Mouse (Mus musculus) layer of hippocampus, adult 2 months (tissue): Measurements from ENCODE around the gene Micall2. TPM values are rescaled to one million over a fixed set of nuclear protein-coding genes. Genes with fewer than 3 reads are reported as not detected.

Experiments
- DNase-seq, 2 experiments: peaks; one replicate each; pipeline ENCODE4 v3.0.0; 2022; ENCODE audit warnings: low spot score in 2 of 2
- H3K27ac ChIP-seq: fragments of 200-600 bp; 2 replicates; pipeline ENCODE4 v1.8.1; 2022
- H3K4me3 ChIP-seq: fragments of 200-600 bp; 2 replicates; pipeline ENCODE4 v1.8.1; 2022; ENCODE audit warnings: mild to moderate bottlenecking
- CTCF ChIP-seq: fragments of 200-600 bp; conservative IDR thresholded peaks from 2 replicates; pipeline ENCODE4 v1.8.1; 2022; ENCODE audit warnings: antibody characterized with exemption, mild to moderate bottlenecking, moderate library complexity
- total RNA-seq, 2 experiments: library from RNA; stranded (reverse); gene quantifications; 2 replicates each; pipeline ENCODE4 v1.2.3; 2021

Gene Micall2
- total RNA-seq, 2 experiments from 2014 or later, result 1.4 to 1.6 TPM

DNA sequence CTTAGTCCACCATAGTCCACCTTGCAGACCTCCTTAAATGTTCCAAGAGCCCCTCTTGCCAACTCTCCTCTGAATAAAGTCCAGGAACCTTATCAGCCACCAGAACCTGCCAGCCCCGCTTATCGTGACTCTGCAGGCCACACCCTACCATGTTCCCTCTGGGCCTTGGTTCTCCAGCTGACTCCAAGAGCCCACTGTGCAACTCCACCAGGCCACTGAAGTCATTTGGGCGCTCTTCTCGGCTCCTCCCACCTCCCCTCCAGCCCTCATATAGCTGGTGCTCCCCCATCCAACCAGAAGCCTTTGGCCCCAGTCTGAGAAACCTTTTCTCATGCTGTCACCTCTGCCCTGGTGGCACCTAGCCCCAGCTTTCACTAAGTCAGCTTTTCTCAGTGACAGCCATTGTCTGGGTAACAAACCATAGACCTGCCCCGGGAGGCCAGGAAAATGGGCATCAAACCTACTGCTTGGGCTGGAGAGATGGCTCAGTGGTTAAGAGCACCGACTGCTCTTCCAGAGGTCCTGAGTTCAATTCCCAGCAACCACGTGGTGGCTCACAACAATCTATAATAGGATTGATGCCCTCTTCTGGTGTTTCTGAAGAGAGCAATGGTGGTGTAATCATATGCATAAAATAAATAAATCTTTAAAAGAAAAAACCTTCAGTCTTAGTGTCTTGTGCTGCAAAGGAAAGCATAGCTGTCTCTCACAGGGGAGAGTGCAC, 2.6 kb upstream of the Micall2 start:
- H3K4me3 ChIP-seq, result no peak overlapping the region
- DNase-seq, result no peak
- no peak overlapping the region for H3K27ac ChIP-seq
- no peak for TF ChIP-seq CTCF

DNA sequence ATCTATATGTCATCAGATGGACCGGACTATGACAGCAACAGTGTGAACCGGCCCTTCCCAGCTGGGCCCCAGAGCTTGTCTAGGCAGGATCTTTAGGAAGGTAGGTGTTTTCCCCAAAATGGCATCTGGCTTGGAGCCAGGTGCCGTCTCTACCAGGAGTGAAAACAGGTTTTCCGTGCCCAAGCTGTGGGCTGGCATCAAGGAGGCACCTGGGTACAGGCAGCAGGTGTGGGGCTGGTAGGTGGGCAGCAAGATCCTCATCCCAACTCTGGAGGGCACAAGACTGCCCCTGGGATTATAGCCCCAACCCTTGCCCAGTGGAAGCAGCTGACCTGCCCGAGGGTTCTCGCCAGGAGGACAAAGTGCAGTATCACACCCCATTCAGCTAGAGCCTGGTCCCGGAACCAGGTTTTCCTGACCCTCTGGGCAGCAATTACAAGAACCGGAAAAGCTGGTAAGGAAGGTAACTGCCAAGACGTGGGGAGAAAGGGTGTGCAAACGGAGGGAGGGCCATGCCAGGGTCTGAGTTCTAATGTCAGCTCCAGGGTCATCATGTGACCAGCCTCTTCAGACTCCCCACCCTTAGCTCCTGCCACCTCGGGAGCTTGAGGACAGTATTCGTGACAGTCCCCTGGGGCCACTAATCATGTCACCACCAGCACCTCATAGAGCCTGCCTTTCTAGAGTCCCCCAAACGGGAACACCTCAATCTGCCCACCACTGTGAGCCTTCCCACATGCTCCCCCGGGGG, 1.9 kb upstream of the Micall2 start:
- H3K27ac ChIP-seq, result no peak overlapping the region
- TF ChIP-seq CTCF, result no peak

GRCm38 (mm10) chr5:139736504-139736940, 386 bp upstream of the Micall2 start:
- Histone ChIP-seq H3K27ac (no peak overlapping the region), H3K4me3 (no peak overlapping the region; the same call in 1 of the 2 replicates)
- no peak for DNase-seq
- TF ChIP-seq CTCF, result no peak

More for the DNA sequence above, 1.9 kb upstream of the Micall2 start:
- no peak for DNase-seq
- no peak overlapping the region for H3K4me3 ChIP-seq

DNA sequence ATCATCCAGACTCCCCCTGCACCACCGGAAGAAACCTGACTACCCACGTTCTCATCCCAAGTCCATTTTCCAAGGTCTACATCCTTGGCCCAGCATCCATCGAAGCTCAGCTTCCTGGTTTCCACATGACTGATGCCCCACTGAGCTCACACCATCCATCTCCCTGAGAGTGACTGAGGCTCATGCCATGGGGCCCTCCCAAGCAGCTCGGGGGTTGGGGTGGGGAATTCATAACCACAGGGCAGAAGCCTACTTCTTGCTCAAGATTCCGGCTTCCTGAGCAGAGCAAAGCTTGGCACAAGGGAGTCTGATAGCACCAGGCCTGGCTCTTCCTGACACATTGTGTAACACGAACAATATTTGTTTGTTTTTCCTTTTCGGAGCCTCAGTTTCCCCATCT, 1.4 kb downstream of the Micall2 start:
- TF ChIP-seq CTCF, result no peak
- DNase-seq, result no peak
- Histone ChIP-seq H3K4me3 (no peak overlapping the region), H3K27ac (no peak overlapping the region)

- no peak for DNase-seq
- Histone ChIP-seq H3K27ac (no peak overlapping the region), H3K4me3 (no peak overlapping the region)
- no peak for TF ChIP-seq CTCF
Observed at GRCm38 (mm10) chr5:139734016-139734415, 2.1 kb downstream of the Micall2 start.

DNA sequence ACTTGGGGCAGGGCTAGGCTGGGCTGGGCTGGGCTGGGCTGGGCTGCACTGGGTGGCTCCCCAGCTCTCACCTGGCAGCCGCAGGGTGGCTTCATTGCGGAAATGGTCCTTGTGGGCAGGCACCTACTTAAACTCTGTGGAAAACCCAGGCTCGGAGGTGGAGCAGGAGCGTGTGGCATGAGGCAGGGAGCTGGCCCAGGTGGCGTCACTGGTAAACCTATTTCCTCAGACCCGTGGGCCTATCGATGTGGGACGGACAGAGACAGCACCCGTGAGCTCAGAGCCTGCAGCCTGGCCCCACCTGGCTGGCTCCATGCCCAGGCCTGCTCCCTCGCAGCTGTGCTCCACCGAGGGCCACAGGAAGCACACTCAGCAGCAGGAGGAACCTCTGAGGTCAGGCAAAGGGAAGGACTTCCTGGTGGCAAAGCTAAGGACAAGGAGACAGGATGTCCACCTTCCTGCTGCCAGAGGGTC, 3.5 kb downstream of the Micall2 start:
- DNase-seq, result no peak

DNA sequence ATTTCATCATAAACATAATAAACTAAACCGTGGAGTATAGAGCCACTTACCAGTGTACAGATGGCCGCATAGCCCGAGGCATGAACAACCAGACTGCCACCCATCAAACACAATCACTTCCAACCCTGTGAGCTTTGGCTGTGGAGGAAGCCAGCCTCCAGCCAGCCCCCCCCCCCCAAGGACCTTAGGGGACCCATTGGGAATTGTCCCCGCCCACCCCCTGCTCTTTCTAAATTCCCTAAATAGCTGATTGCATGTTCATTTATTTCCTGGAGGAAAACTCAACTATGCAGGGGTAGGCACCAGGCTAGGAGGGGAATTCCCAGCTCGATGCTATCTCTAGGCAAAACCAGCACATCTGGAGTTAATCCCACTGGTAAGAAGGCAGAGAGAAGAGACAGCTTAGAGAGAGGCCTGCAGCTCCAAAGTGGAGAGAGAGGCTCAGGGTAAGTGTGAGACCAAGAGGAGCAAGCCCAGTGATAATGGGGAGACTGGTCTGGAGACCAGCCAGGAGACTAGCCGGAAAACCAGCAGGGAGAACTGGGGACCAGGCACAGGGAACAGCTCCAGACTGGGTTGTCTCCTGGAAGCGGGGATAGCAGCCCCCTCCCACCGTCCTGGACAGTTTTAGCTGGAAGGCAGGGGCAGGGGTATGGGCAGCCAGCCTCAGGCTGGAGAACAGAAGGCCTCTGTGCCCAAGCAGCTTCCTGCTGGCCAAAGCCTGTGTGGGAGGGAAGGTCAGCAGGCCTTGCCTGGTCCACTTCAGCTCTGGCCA, 5.2 kb downstream of the Micall2 start:
- Histone ChIP-seq H3K27ac (peak overlapping the region; percentile 67), H3K4me3 (no peak overlapping the region)
- DNase-seq, result peak in 1 of 2 experiments; percentile 52
- TF ChIP-seq CTCF, result no peak

More for the DNA sequence above, 3.5 kb downstream of the Micall2 start:
- no peak for TF ChIP-seq CTCF
- H3K27ac ChIP-seq, result peak overlapping the region; percentile 18; the same call in 1 of the 2 replicates
- no peak overlapping the region for H3K4me3 ChIP-seq

- Histone ChIP-seq H3K27ac (no peak overlapping the region), H3K4me3 (no peak overlapping the region)
- TF ChIP-seq CTCF, result no peak
- DNase-seq, result no peak
Observed at GRCm38 (mm10) chr5:139727261-139727660, 8.9 kb downstream of the Micall2 start.

DNA sequence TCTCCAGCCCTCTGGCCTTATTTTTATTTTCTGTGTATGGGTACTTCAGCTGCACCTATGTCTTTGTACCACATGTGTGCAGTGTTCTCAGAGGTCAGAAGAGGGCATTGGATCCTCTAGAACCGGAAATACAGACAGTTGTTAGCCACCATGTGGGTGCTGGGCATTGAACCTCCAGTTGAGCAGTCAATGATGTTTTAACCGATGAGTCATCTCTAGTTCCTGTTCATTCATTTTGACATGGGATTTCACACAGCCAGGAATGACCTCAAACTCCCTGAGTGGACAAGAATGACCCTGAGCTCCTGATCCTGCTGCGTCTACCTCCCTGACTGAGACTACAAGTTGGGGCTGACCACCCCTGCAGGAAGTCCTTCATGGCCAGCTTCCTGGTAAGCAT, 9.9 kb downstream of the Micall2 start:
- no peak for DNase-seq
- no peak for TF ChIP-seq CTCF
- H3K4me3 ChIP-seq, result no peak overlapping the region
- H3K27ac ChIP-seq, result no peak overlapping the region

DNA sequence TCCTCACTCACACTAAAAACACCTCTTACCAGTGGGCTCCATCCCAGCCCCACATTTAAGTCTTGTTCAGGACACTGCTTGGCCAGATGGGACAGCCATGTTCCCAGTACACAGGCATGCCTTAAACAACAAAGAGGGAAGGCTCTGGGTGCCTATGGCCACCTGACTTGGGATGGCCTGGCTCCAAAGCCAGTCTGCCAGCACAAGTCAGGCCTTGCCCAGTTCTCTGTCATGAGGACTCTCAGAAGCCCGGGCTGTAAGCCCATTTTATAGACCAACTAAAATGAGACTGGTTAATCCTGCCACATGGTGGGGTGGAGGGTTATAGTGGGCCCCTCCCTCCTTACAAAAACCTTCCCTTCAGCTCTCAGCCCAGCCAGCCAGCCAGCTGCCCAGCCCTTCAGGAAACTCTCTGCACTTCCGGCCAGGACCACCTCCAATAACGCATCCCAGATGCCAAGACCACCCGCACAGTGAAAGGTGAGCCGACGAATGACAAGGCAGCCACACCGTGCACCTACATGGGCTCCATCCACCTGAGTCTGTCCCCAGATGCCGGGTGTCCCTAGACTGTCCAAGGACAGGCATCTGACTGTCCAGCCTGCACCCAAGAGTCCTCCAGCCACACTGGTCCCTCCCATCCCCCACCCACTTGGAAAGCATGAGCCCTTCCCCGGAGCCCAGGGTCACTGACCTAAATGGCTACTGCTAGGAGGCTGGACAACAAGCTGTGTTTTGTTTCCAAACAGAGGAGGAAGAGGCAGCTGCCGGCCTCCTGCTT, 11.6 kb downstream of the Micall2 start:
- TF ChIP-seq CTCF, result no peak
- Histone ChIP-seq H3K27ac (no peak overlapping the region), H3K4me3 (no peak overlapping the region)
- no peak for DNase-seq

DNA sequence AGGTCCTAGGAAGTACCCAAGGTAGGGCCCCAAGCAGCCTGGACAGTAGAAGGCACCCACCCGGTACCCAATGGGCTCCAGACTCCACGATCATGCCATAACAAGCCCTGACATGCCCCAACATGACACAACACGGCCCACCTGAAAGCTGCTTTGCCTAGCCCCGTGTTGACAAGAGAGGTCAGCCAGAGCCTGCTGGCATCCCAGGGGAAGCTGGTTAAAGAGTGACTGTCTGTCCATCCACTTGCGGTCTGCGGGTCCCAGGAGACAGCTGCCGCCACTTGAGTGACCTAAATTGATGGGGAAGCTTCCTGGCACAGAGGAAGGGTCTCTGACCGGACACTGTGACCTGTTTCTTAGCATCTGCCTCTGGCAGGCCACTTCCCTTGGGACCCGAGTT, 13.0 kb downstream of the Micall2 start:
- no peak overlapping the region for H3K4me3 ChIP-seq
- no peak for DNase-seq
- TF ChIP-seq CTCF, result no peak
- no peak overlapping the region for H3K27ac ChIP-seq

DNA sequence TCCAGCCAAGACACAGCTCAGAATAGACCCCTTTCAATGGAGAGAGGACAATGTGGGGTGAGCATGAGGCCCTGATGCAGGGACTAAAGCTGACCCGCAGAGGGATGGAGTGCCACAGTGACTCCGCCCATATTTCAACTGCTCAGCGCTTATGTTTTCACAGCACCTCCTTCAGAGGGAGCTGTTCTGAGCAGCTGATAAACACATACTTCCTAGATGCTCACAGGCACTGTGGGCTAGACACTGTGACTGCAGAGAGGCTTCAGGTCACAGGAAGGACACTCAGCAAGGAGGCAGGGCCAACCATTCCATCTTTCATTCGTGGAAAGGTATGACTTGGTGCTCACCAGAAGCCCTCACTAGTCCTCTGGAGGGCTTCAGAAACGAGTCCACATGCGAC, 13.4 kb downstream of the Micall2 start:
- Histone ChIP-seq H3K4me3 (no peak overlapping the region), H3K27ac (no peak overlapping the region)
- 0 out of 2 replicates have a peak, but pooled peaks have one; percentile 5 for TF ChIP-seq CTCF
- DNase-seq, result no peak

- no peak for DNase-seq
- H3K4me3 ChIP-seq, result no peak overlapping the region
- no peak for TF ChIP-seq CTCF
- no peak overlapping the region for H3K27ac ChIP-seq
Observed at GRCm38 (mm10) chr5:139718949-139719348, 17.2 kb downstream of the Micall2 start.
